18 mouse cellular contexts compared by ENCODE assay signal in genomic region chr3:22850474-22850873, GRCm38 (mm10).
"Had no signal": no experiment of that assay in that cellular context is flagged by ENCODE, and none has a peak within 500 bp of the region (broad histone marks: within the 10 kb centered on the region; RNA-seq: fewer than 3 reads in every experiment).

No protein-coding gene starts in this region.

- H3K4me1 ChIP-seq: lung, embryonic 15.5 days; megakaryocyte, embryonic 14.5 days; midbrain, embryonic 13.5 days; midbrain, embryonic 15.5 days; neural tube, embryonic 12.5 days had no signal

- H3K9me3 ChIP-seq: lung, embryonic 15.5 days; megakaryocyte, embryonic 14.5 days; midbrain, embryonic 13.5 days; midbrain, embryonic 15.5 days; neural tube, embryonic 12.5 days had no signal

- H3K4me2 ChIP-seq: lung, embryonic 15.5 days; midbrain, embryonic 11.5 days; midbrain, embryonic 13.5 days; midbrain, embryonic 15.5 days; neural tube, embryonic 12.5 days had no signal

- H3K9ac ChIP-seq: liver, postnatal 0 days; lung, embryonic 15.5 days; midbrain, embryonic 13.5 days; midbrain, embryonic 15.5 days; neural tube, embryonic 12.5 days had no signal

- DNase-seq: liver, postnatal 0 days; lung, adult 2 months; retina, postnatal 1 day; right cerebral cortex, adult 18-20 months; right cerebral cortex, postnatal 25 days; right cerebral cortex, postnatal 4 days; spleen, adult 18-20 months; thymus, adult 18-20 months; thymus, postnatal 14 days; thymus, postnatal 36 days had no signal

- ATAC-seq: liver, postnatal 0 days; lung, postnatal 0 days; midbrain, embryonic 13.5 days; midbrain, embryonic 15.5 days had no signal

- H3K4me3 ChIP-seq: lung, embryonic 15.5 days; megakaryocyte, embryonic 14.5 days; midbrain, embryonic 13.5 days; midbrain, embryonic 15.5 days; neural tube, embryonic 12.5 days had no signal

- H3K36me3 ChIP-seq: lung, embryonic 15.5 days; midbrain, embryonic 13.5 days; midbrain, embryonic 15.5 days; neural tube, embryonic 12.5 days had no signal

- H3K27me3 ChIP-seq: lung, embryonic 15.5 days; megakaryocyte, embryonic 14.5 days; midbrain, embryonic 13.5 days; midbrain, embryonic 15.5 days; neural tube, embryonic 12.5 days had no signal

- H3K27ac ChIP-seq: lung, embryonic 15.5 days; macrophage; midbrain, embryonic 13.5 days; midbrain, embryonic 15.5 days; neural tube, embryonic 12.5 days had no signal
